Mouse (Mus musculus) lung, embryonic 14.5 days (tissue): ENCODE measurements around the gene Zwint. TPM values are rescaled to one million over a fixed set of nuclear protein-coding genes. Genes with fewer than 3 reads are reported as not detected.
A peak's percentile ranks its signal among the peaks of the same experiment; 100 is the strongest.

Experiments used
- ATAC-seq: fragments of 200-750 bp; cut with Nextera tagmentation; 2 replicates; pipeline ENCODE4 v1.8.0; 2017; ENCODE audit warnings: mild to moderate bottlenecking, moderate TSS enrichment, moderate library complexity; ENCODE audit not compliant: insufficient read depth
- DNase-seq: peaks from one replicate; pipeline ENCODE4 v3.0.0-alpha.2; 2015
- H3K27ac ChIP-seq: fragments of 300-500 bp; sonication (generic); 2 replicates; pipeline ENCODE4 v1.5.1; 2014; ENCODE audit warnings: low read depth, mild to moderate bottlenecking, moderate library complexity
- H3K27me3 ChIP-seq: fragments of 300-500 bp; sonication (generic); 2 replicates; pipeline ENCODE4 v1.6.1; 2014; ENCODE audit warnings: low read length, control low read depth; ENCODE audit not compliant: insufficient read depth
- H3K36me3 ChIP-seq: fragments of 300-500 bp; sonication (generic); 2 replicates; pipeline ENCODE4 v1.6.1; 2014; ENCODE audit warnings: control low read depth; ENCODE audit not compliant: insufficient read depth
- H3K4me1 ChIP-seq: fragments of 300-500 bp; sonication (generic); 2 replicates; pipeline ENCODE4 v1.6.1; 2014; ENCODE audit warnings: antibody characterized with exemption, control low read depth; ENCODE audit not compliant: insufficient read depth
- H3K4me2 ChIP-seq: fragments of 300-500 bp; sonication (generic); 2 replicates; pipeline ENCODE4 v1.6.1; 2014; ENCODE audit warnings: mild to moderate bottlenecking
- H3K4me3 ChIP-seq: fragments of 300-500 bp; sonication (generic); 2 replicates; pipeline ENCODE4 v1.5.1; 2014; ENCODE audit warnings: low read depth, low read length
- H3K9ac ChIP-seq: fragments of 300-500 bp; sonication (generic); 2 replicates; pipeline ENCODE4 v1.6.1; 2014
- H3K9me3 ChIP-seq: fragments of 300-500 bp; sonication (generic); 2 replicates; pipeline ENCODE4 v1.6.1; 2016; ENCODE audit warnings: low read depth, low read length, control low read depth
- CTCF ChIP-seq: IDR thresholded peaks from 2 replicates; pipeline ENCODE4 v1.5.1; 2016; ENCODE audit warnings: antibody characterized with exemption, low read depth
- WGBS: fragments of 180-500 bp; shearing (Covaris S2); extraction: QIAGEN DNeasy Blood & Tissue Kit; methylation state at CpG from one replicate; pipeline ENCODE4 v1.1.7; 2014; 5-methylcytosine and 5-hydroxymethylcytosine counted together
- polyA plus RNA-seq: library from polyadenylated mRNA; unstranded; fragments of >200 nt; fragmentation: Nextera tagmentation; extraction: Ambion mirVana; gene quantifications from 2 replicates; pipeline ENCODE4 v1.2.1, GENCODE M21; 2014

The Zwint gene
- polyA plus RNA-seq, 1 experiment from 2014 or later: 234 TPM

DNA sequence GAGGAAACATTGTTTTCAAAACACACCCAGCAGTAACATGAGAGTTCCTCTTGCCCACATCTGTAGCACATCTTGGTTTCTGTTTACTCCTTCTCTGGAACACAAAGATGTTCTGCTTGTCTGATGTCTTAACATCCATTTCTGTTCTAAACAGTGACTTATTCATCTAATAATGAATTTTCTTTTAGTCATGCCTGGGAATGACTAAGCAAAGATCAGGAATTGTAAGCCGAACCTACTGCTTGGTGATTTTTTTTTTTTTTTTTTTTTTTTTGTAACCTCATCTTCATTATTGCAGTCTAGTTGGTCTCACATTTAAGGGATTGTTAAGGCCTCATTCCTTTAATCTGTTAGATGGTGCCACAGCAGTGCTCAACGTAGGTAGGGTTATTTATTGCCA lies 848 bp upstream of the Zwint start:
- TF ChIP-seq CTCF: no peak
- DNase-seq (no peak), ATAC-seq (no peak)
- H3K4me1 ChIP-seq: peaks cover 5% of the 10 kb centered on the region
- H3K4me2 ChIP-seq: peak overlapping the region; percentile 55
- no peaks in the 10 kb centered on the region for H3K27me3 ChIP-seq
- peak overlapping the region; percentile 90; the same call in 1 of the 2 replicates for H3K27ac ChIP-seq
- whole genome bisulfite sequencing: 68% methylated on average over 2 of the region's 2 CpGs
- H3K36me3 ChIP-seq: peaks cover 21% of the 10 kb centered on the region
- no peak overlapping the region; the same call in 1 of the 2 replicates for H3K9ac ChIP-seq
- H3K9me3 ChIP-seq: no peaks in the 10 kb centered on the region
- H3K4me3 ChIP-seq: no peak overlapping the region

DNA sequence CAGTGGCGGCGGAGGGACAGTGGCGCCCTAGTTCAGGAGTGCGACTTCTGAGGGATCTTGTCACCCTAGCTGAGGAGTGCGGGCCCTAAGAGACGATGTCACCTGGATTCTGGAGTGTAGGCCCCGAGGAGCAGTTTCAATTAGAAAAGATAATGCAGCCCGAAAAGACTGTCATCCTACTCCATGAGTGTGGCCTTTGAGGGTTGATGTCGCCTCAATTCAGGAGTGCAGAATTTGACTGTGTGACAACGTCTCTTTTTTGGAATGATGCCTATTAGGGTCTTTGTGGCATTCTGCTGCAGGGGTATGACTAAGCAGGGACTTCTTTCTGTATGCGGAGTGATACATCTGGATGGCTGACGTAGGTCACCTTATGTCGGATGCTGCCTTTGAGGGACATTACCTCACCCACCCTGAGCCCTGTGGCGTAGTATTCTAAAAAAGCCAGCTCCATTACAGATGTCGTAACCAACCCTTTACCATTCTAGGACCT lies 418 bp downstream of the Zwint start:
- DNase-seq (peak; percentile 83), ATAC-seq (peak; percentile 76)
- H3K36me3 ChIP-seq: peaks cover 33% of the 10 kb centered on the region
- peak overlapping the region; percentile 76 for H3K9ac ChIP-seq
- H3K4me1 ChIP-seq: peaks cover 5% of the 10 kb centered on the region
- H3K27me3 ChIP-seq: no peaks in the 10 kb centered on the region
- no peaks in the 10 kb centered on the region for H3K9me3 ChIP-seq
- peak overlapping the region; percentile 82 for H3K4me2 ChIP-seq
- no peak for TF ChIP-seq CTCF
- peak overlapping the region; percentile 94 for H3K27ac ChIP-seq
- peak overlapping the region; percentile 75 for H3K4me3 ChIP-seq
- under 1% methylated on average over 15 of the region's 15 CpGs for WGBS

DNA sequence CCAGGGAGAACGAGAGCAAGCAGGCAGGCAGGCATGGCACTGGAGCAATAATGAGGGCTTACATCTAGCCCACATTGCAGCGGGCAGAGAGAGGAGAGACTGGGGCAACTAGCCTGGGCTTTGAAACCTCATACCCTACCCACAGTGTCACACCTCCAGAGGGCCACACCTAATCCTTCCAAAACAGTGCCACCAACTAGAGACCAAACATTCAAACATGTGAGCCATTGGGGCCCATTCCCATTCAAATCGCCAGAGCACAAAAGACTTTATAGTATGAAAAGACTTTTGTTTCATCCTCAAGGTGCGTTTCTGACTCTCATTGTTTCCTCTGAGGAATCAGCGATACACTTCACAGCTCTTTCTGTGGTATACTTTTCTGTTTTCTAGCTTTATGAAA lies 4.6 kb downstream of the Zwint start:
- Histone ChIP-seq H3K4me1 (peaks cover 5% of the 10 kb centered on the region), H3K27ac (no peak overlapping the region), H3K4me3 (no peak overlapping the region), H3K27me3 (no peaks in the 10 kb centered on the region), H3K9me3 (no peaks in the 10 kb centered on the region), H3K4me2 (no peak overlapping the region), H3K9ac (no peak overlapping the region), H3K36me3 (peaks cover 65% of the 10 kb centered on the region)
- ATAC-seq: no peak
- WGBS: 96% methylated on average over 5 of the region's 5 CpGs
- no peak for TF ChIP-seq CTCF
- DNase-seq: no peak

DNA sequence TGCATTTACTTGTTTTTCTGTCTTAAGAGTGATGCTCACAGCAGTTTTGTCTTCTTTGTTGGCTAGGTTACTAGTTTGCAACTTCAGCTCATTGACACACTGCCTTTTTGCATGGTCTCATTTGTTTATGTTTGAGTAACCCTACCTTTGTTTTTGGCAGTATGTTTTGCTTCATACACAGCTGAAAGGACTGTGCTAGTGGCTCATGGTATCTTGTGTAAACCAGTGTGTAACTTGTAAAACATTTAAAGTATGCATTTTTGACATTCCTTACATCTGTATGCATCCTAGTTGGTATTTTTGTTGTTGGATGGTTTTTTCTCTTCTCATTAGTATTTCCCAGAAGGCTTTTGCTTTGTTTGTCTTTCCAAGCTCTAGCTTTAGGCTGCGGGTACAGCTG lies 5.7 kb downstream of the Zwint start:
- H3K4me3 ChIP-seq: no peak overlapping the region
- no peak overlapping the region for H3K4me2 ChIP-seq
- DNase-seq (no peak), ATAC-seq (no peak)
- H3K27me3 ChIP-seq: no peaks in the 10 kb centered on the region
- H3K36me3 ChIP-seq: peaks cover 72% of the 10 kb centered on the region
- H3K9ac ChIP-seq: no peak overlapping the region
- H3K9me3 ChIP-seq: no peaks in the 10 kb centered on the region
- H3K4me1 ChIP-seq: peaks cover 5% of the 10 kb centered on the region
- 92% methylated on average over 1 of the region's 1 CpGs for WGBS
- TF ChIP-seq CTCF: no peak
- no peak overlapping the region for H3K27ac ChIP-seq

DNA sequence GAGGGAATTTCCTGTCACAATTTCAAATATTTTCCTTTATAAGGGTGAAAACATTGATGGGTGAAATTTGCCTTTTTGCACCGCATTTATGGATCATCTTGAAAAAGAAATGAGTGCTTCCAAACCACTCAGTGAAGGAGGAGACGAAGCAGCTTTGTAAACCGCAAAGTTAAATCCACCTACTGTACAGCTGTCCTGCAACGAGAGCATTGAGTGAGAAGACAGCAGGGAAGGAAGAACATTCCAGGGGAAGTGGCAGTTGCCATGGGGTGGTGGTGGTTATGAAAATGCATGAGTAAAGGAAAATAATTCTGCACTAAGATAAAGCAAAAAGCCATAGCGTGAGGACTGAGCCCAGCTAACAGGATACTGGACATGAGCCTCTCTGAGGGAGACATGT lies 13.2 kb downstream of the Zwint start:
- H3K9me3 ChIP-seq: no peaks in the 10 kb centered on the region
- no peaks in the 10 kb centered on the region for H3K4me1 ChIP-seq
- no peak overlapping the region for H3K4me2 ChIP-seq
- no peak for TF ChIP-seq CTCF
- H3K27ac ChIP-seq: no peak overlapping the region
- no peak overlapping the region for H3K4me3 ChIP-seq
- peaks cover 49% of the 10 kb centered on the region for H3K36me3 ChIP-seq
- no peaks in the 10 kb centered on the region for H3K27me3 ChIP-seq
- WGBS: 94% methylated on average over 5 of the region's 5 CpGs
- no peak for DNase-seq
- ATAC-seq: no peak
- no peak overlapping the region for H3K9ac ChIP-seq

DNA sequence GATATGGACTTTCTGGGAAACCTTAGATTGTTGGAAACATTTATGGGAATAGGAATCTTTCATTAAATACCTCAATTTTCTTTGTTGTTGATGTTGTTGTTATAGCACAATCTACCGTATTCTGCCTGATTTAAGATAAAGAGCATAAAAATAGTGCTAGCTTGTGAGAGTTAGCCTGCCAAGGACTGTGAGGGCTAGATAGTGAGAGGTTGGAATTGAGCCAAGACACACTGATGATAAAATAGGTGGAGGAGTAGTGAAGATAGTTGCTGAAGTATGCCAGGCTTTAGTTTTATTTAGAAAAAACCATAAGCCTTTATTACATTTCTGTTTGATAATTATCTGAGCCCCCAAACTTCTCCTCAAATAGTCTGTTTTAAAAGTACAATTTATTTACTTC lies 14.4 kb downstream of the Zwint start:
- Histone ChIP-seq H3K27me3 (no peaks in the 10 kb centered on the region), H3K27ac (no peak overlapping the region), H3K36me3 (peaks cover 42% of the 10 kb centered on the region), H3K4me1 (no peaks in the 10 kb centered on the region), H3K4me2 (no peak overlapping the region), H3K9ac (no peak overlapping the region), H3K4me3 (no peak overlapping the region), H3K9me3 (no peaks in the 10 kb centered on the region)
- 59% methylated on average over 1 of the region's 1 CpGs for WGBS
- DNase-seq (no peak), ATAC-seq (no peak)
- no peak for TF ChIP-seq CTCF

DNA sequence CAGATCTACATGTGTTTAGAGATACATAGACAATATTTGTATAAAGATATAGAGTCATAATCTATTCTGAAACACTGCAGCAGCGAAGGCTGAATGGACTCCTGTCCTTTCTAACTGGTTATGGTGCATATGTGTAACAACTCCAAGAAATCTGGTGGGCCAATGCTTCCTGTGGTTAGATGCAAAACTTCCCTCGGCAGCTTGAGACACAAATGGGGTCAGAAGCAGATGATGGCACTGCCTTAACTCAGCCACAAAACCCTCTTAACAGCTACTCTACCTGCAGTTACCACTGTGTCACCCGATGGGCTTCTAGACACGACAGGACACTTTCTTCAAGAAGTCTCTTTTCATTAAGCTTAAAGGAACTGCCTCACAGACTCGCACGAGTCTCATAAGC lies 21.3 kb downstream of the Zwint start:
- Histone ChIP-seq H3K27me3 (no peaks in the 10 kb centered on the region), H3K27ac (no peak overlapping the region), H3K9me3 (no peaks in the 10 kb centered on the region), H3K4me2 (no peak overlapping the region), H3K36me3 (peaks cover 11% of the 10 kb centered on the region), H3K9ac (no peak overlapping the region), H3K4me1 (no peaks in the 10 kb centered on the region), H3K4me3 (no peak overlapping the region)
- DNase-seq (no peak), ATAC-seq (no peak)
- TF ChIP-seq CTCF: no peak
- 89% methylated on average over 6 of the region's 6 CpGs for WGBS

DNA sequence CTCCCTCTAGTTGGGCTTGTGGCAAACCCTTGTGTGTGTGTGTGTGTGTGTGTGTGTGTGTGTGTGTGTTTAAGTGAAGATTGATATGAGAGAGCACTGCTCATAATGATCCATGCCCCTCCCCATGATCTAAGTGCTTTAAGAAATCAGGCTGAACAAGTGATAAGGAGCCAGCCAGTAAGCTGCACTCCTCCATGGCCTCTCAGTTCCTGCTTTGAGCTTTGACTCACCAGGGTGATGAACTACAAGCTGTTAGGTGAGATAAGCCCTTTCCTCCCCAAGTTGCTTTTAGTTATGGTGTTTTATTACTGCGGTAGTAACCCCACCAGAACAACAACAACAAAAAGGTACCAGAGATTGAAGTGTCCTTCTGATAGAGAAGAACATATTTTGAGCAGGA lies 21.9 kb downstream of the Zwint start:
- Histone ChIP-seq H3K27me3 (no peaks in the 10 kb centered on the region), H3K4me3 (no peak overlapping the region), H3K9me3 (no peaks in the 10 kb centered on the region), H3K4me1 (no peaks in the 10 kb centered on the region), H3K9ac (no peak overlapping the region), H3K27ac (no peak overlapping the region), H3K36me3 (peaks cover 9% of the 10 kb centered on the region), H3K4me2 (no peak overlapping the region)
- WGBS: 77% methylated on average over 1 of the region's 1 CpGs
- DNase-seq: no peak
- no peak for TF ChIP-seq CTCF
- no peak for ATAC-seq
